Mouse (Mus musculus): ENCODE measurements around the gene Tmem175. TPM values are rescaled to one million over a fixed set of nuclear protein-coding genes. Genes with fewer than 3 reads are reported as not detected.

Gene Tmem175
- total RNA-seq, 2 experiments from 2014 or later, result 5.5 to 5.6 TPM

DNA sequence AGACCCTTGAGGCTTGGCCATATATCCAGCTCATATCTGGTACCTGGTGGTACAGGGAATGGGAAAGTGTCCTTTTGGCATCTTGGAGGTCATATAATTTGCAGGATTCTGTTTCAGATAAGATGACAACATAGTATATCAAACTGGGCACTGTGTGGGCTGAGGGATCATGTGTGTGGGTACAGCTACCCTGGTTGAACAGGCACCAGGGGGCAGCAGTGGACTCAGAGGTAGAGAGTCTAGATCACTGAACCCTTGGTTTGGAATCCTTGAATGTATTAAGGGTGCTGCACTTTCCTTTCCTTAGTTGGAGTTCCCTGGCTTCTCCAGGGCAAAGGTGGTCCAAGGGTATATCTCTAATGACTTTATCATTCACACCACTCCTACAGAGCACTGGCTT, 41.2 kb downstream of the Tmem175 start:
- intact Hi-C loops (cut with DNase I; ENCODE audit: low total_unique reads), result loop anchor here (5.0 kb wide), 1 partner anchor 57 kb away; no protein-coding TSS in a partner anchor
- DNase-seq, result no peak

DNA sequence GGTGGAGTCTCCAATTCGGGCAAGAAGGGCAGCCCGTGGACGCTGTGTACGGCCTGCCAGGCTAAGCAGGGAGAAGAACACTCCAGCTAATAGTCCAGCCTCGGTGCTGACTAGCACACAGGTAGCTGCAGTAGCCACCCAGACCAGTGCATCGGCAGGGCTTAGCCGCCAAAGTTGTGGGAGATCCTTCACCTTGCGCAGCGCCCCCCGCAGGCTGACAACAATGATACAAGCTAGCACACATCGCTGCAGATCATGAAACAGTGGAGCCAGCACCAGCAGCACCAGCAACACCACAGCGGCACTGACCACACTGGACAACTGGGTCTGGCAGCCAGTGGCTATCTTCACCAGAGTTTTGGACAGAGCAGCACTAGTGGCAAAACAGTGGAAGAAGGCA, 42.2 kb downstream of the Tmem175 start:
- no peak for DNase-seq
- intact Hi-C loops (cut with DNase I; ENCODE audit: low total_unique reads), result loop anchor here (5.0 kb wide), 1 partner anchor 56 kb away; no protein-coding TSS in a partner anchor

DNA sequence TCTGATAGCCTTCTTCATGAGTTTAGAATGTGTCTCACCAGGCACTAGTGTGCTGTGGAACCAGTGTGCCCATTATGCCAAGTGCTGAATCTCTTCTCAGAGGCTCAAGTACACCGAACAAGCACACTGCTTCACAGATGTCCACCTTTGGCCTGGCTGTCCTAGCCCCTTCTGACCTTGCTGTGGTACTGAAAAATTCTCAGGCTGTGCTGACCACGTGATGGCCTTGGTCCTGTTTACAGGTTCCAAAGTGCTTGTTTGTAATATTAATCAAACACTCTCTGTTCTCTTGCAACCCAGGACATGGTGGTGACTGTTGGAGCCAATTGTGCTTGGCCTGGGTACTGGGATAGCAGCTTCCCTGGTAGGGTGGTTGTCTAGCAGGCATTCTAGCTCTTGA, 45.1 kb downstream of the Tmem175 start:
- intact Hi-C loops (cut with DNase I; ENCODE audit: low total_unique reads), result loop anchor here (5.0 kb wide), 1 partner anchor 53 kb away; no protein-coding TSS in a partner anchor
- DNase-seq, result no peak

DNA sequence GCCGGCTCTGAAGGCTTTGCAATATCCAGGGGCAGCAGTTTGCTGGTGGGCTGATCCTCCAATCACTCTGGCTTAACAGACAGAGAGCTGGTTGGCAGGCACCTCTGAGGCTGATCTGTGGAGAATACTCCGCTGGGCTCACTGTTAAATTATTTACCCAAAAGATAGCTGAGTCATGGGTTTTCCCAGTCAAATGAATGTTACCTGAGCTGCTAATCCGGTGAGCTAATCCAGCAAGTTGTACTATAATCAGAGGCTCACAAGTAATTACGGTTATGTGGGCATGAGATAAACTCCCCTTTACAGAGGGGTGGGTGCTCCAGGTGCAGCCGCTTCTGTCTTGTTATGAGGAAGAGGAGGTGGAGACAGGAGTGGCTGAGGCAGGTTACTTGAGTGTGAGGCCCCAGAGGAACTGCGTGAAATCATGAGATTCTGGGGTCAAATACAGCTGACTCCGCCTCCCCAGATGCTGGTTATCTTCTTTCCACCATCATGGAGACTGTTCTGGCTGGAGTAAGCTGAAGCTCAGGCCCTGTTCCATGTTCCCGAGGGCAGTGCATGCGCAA, 45.8 kb downstream of the Tmem175 start, which contains the start of gene Slc26a1:
Gene Slc26a1 (minus strand): TSS at position 319 of the 566 bp plus-strand sequence.
- intact Hi-C loops (cut with DNase I; ENCODE audit: low total_unique reads), result no loop called here

DNA sequence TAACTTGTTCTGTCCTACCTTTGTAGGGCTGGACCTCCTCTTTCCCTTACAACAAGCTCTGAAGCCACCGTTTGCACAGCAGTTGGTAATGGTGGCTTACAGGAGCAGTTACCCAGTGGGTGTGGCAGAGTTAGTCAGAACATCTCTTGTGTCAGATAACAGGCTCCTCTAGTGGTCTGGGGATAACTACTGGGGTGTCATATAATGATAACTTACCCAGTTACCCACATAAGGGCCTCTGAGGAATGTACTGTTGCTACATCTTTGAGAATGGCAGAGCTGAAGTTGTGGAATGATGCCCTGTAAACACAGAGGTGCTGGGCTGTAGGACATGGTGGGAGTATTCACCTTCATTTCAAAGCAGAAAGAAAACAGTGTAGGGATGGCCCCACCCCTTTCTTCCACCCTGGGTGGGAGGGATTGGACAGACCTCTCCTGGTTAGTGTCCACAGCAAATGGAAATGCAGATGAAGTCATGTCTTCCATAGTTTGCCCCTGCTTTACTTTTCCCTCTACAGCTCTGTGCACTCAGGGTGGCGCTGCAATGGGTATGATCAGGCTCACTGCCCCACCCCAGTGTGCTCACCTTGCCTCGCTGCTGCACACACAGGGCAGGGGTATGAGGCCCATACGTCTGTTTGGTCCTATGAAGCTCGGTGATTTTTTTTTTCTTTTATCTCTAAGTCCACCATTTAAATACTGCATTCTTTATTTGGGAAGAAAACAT, 47.4 kb downstream of the Tmem175 start:
- DNase-seq, result no peak
- intact Hi-C loops (cut with DNase I; ENCODE audit: low total_unique reads), result no loop called here

More for the DNA sequence above, 45.8 kb downstream of the Tmem175 start, which contains the start of gene Slc26a1:
- DNase-seq, result no peak

DNA sequence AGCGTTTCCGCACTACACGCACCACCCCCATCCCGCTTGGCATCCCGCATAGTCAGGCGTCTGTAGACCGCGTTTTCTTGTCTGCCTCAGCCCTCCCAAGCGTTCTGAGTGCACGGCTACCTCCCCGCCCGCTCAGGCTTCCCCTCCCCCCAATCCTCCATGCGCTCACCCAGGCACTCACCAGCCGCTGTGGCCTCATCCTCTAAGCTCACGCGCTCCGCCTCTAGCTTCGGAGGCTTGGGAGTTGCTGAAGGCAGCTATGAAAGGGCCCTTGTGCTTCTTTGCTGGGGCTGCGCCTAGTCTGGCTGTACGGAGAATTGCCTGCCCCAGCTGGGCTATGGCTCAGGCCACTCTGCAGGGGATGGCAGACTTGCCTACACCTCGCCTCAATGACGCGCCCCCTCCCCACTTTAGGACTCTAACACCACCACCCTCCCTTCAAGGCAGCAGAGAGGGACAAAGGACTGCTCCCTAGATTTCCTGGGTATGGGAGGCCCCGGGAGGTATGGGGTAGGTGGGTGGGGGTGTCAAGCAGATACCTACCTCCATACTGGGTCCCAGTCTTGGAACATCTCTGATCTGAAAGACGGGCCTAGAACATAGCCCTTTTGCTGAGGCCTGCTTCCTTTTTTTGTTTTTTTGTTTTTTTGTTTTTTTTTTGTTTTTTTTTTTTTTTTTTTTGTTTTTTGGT, 48.2 kb downstream of the Tmem175 start:
- intact Hi-C loops (cut with DNase I; ENCODE audit: low total_unique reads), result no loop called here
- DNase-seq, result peak; percentile 43

DNA sequence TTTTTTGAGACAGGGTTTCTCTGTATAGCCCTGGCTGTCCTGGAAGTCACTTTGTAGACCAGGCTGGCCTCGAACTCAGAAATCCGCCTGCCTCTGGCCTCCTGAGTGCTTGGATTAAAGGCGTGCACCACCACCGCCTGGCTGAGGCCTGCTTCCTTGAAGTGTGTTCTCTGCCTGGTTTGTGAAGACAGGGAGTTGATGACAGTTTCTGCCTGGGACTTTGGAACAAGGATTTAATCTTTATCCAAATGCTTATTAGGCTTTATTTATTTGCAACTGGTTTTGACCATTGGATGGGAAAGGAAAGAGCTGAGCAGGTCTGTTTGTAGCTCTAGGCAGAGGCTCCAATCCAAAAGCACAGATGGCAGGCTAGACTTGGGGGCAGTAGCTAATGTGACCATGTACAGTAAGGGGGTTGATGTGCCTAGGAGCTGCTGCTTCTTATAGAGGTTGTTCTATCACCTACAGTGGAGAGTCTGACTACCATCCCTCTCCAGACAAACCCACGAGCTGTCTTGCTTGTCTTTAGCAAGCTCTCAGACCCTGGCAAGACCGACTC, 48.8 kb downstream of the Tmem175 start:
- intact Hi-C loops (cut with DNase I; ENCODE audit: low total_unique reads), result no loop called here
- no peak for DNase-seq

DNA sequence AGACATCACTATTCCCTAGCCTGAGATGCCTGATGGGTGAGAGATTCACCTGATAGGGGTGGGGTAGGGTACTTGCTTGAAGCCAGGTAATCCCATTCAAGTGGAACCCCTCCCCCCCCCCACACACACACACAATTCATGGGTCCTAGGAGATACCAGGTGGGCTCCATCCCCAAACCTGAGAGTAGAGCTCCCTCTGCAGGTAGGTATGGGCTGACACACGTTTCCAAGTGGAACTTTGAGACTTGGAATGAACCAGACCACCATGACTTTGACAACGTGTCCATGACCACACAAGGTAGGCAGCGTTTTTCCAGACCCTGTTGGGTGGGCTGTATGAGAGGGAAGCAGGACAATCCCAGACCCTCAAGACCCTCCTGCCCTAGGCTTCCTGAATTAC, 50.3 kb downstream of the Tmem175 start:
- intact Hi-C loops (cut with DNase I; ENCODE audit: low total_unique reads), result no loop called here
- DNase-seq, result no peak

DNA sequence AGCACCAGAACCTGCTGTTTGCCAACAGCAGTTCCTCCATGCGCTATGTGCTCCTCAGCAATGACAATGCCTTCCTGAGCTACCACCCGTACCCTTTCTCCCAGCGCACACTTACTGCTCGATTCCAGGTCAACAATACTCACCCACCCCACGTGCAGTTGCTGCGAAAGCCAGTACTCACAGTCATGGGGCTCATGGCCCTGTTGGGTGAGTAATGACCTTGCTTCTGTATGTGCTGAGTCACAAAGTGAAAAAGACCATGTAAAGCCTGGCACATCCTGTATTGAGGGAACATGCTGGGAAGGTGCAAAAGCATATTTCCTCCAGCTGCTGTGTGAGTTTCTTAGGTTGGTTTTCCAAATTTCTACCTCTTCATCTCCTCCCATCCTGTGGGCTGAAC, 51.3 kb downstream of the Tmem175 start:
- no peak for DNase-seq
- intact Hi-C loops (cut with DNase I; ENCODE audit: low total_unique reads), result no loop called here

DNA sequence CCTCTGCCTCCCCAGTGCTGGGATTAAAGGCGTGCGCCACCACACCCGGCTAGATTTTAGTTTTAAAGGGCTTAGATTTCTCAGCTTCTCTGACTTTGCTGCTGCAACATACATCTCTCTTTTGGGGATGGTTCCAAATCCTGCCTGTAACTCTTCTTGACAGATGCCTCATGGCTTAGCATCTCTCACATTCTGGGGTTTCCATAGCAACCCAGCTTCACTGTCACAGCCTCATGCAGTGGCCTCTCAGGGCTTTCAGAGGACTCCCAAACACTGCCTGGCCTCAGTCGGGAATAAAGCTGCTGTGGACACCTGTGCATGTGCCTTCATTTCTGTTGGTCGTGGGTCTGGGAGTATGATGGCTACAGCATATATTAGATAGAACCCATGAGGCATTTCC, 59.5 kb downstream of the Tmem175 start:
- intact Hi-C loops (cut with DNase I; ENCODE audit: low total_unique reads), result no loop called here
- no peak for DNase-seq

DNA sequence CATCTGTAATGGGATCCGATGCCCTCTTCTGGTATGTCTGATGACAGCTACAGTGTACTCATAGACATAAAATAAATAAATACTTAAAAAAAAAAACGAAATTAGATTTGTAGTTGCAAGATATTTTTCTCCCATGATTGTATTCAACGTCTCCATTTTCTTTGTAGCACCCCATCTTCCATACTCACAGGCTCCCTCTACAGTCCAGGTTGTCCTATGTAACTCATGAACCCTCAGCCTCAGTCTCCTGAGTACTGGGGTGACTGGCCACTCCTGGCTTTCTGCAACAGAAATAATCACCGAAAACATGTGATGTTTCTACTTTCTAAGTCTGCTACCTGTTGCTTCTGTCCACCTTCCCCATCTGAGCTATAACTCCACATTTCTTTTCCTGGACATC, 61.6 kb downstream of the Tmem175 start:
- intact Hi-C loops (cut with DNase I; ENCODE audit: low total_unique reads), result loop anchor here (5.0 kb wide), 1 partner anchor 36 kb away; no protein-coding TSS in a partner anchor

DNA sequence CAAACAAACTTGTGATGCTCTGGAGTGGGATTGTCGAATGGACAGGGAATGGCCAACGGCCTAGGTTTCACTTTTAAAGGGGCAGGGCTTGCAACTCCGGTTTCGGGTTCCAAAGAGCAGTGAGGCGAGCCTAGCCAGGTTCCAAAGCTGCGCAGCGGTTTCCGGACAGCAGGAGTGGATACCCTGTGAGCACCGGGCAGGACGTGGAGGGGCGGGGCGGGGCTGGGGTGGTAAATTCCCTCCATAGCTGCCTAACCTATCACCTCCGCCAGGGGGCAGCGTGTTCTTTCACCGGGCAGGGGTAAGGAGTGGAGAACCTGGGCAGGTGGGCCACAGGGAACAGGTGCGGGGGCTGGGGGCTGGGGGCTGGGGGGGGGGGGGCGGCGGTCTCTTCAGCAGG, 62.7 kb downstream of the Tmem175 start, which contains the start of gene Fgfrl1:
Gene Fgfrl1 (plus strand): TSS at position 112 of the 400 bp plus-strand sequence.
- intact Hi-C loops (cut with DNase I; ENCODE audit: low total_unique reads), result loop anchor here (5.0 kb wide), 1 partner anchor 35 kb away; no protein-coding TSS in a partner anchor
- DNase-seq, result peak; percentile 59

More for the DNA sequence above, 61.6 kb downstream of the Tmem175 start:
- no peak for DNase-seq

DNA sequence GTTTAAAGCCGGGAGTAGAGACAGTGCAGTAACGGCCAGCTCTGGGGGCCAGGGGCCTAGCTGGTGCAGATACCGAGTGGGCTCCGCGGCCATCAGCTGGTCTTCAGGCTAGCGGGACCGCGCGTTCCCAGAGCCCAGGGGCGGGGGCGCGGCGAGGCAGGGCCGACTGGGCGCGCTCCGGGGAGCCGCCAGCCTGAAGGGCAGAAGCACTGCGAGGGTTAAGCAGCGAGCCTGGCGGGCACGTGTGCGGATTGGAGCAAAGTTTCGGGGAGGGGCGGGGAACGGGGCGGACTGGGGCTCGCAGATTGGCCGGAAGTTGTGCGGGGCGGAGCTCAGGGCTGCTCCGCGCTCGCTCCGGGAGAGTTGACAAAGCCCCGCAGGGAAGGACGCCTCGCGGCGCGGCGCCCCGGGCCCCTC, 64.3 kb downstream of the Tmem175 start:
- intact Hi-C loops (cut with DNase I; ENCODE audit: low total_unique reads), result loop anchor here (5.0 kb wide), 1 partner anchor 33 kb away; no protein-coding TSS in a partner anchor
- peak; percentile 91 for DNase-seq

DNA sequence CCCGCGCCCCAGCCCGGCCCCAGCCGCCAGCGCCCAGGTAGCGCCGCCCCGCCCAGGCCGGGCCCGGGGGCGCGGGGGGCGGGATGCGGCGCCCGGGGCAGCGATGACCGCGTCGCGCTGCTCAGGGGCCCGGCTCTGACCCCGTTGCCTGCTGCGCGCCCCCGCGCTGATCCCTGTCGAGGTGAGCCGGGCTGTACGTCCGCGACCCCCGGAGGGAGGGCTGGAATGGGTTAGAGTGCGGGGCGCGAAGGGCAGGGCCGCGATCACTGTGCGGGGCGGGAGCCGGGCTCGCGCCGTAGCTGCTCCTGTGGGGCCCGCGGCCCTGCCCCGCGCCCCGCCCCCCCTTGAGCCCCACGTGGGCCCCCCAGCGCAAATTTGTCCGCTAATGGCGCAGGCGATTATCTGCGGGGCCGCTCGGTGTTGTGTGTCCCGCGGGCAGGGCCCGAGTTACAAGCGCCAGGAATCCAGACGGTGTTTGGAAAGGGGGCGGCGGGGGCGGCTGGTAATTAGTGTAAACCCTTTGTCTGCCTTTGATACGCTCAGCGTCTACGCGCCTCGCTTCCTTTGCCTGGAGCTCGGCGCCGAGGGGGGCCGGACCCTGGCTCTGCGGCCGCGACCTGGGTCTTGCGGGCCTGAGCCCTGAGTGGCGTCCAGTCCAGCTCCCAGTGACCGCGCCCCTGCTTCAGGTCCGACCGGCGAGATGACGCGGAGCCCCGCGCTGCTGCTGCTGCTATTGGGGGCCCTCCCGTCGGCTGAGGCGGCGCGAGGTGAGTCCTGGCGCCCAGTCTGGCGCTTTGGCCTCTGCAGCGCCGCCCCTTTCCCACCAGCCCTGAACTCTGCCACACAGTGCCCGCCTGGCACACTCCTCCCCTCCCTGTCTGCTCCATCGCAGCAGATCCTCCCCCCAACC, 65.0 kb downstream of the Tmem175 start:
- DNase-seq, result peak; percentile 45
- intact Hi-C loops (cut with DNase I; ENCODE audit: low total_unique reads), result loop anchor here (5.0 kb wide), 1 partner anchor 33 kb away; no protein-coding TSS in a partner anchor

DNA sequence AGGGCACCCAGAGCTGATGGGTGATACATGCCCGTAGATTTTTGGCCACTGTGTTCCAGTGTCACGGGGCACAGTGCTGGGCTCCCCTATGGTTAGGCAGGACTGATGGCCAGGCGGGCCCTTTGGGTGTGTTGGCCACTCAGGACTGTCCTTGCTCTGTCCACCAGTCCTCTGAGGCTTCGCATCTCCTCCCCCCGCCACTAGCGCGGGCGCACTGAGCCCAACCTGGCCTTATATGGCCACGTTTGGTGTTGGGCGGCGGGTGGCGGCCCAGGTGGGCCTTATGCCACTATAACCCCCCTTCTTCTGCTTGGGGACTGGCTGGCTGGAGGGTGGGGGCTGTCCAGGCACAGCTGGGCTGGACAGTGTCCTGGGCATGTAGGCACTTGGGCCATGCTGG, 66.3 kb downstream of the Tmem175 start:
- DNase-seq, result peak; percentile 35
- intact Hi-C loops (cut with DNase I; ENCODE audit: low total_unique reads), result no loop called here

DNA sequence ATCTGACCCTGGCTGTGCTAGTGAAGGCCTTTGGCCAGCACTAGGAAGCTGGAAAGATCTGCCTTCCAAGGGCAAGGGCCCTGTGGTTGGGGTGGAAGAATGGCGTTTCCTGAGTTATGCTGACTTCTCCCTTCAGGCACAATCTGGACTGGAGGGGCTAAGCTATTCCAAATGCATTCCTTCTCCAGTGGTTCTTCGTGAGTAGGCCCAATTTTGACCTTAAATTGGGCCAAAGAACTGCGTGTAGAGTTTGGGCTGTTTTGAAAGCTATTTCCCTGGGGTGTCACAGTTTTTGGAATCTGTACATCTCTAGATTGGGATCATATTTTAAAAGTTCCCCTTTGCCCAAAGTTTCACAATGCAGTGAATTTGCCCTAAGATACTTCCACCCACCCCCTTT, 67.0 kb downstream of the Tmem175 start:
- DNase-seq, result no peak
- intact Hi-C loops (cut with DNase I; ENCODE audit: low total_unique reads), result no loop called here

DNA sequence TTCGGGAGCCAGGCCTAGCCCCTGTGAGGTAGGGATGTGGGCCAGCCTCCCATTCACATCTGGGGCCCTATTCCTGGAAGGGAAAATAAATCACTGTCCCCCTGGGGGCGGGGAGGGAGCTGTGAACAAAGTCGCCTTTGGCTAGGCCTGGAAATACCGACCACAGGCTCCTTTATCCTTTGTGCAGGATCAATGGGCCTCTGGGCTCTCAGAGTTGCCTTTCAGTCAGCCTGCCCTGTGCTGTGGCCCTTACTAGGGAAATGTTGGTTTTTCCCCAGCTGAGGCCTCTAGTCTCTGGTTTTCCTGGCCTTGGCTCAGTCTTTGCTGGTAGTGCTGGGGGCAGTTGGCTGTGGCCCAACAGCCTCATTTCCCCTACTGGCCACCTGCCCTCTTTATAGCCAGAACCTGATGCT, 67.8 kb downstream of the Tmem175 start:
- DNase-seq, result no peak
- intact Hi-C loops (cut with DNase I; ENCODE audit: low total_unique reads), result no loop called here

Data from gastrocnemius, postnatal 14 days (tissue).